Mouse (Mus musculus): ENCODE measurements around the gene Mtmr12. TPM values are rescaled to one million over a fixed set of nuclear protein-coding genes. Genes with fewer than 3 reads are reported as not detected.

Gene Mtmr12
- total RNA-seq, 2 experiments from 2014 or later, result 16.3 to 17.6 TPM

GRCm38 (mm10) chr15:12251416-12252140 lies 46.8 kb downstream of the Mtmr12 start:
- peak in 1 of 2 experiments; percentile 7 for DNase-seq (ENCODE audit: extremely low spot score in 1 of 2, low spot score in 2 of 2)
- intact Hi-C loops (cut with DNase I), result no loop called here

GRCm38 (mm10) chr15:12252141-12252489 lies 47.3 kb downstream of the Mtmr12 start:
- DNase-seq (ENCODE audit: extremely low spot score in 1 of 2, low spot score in 2 of 2), result peak in 1 of 2 experiments; percentile 1
- intact Hi-C loops (cut with DNase I), result no loop called here

- DNase-seq (ENCODE audit: extremely low spot score in 1 of 2, low spot score in 2 of 2), result no peak
- intact Hi-C loops (cut with DNase I), result no loop called here
These were observed 53.1 kb downstream of the Mtmr12 start for GRCm38 (mm10) chr15:12257730-12258494.

GRCm38 (mm10) chr15:12263056-12263455 lies 58.2 kb downstream of the Mtmr12 start:
- intact Hi-C loops (cut with DNase I), result no loop called here
- DNase-seq (ENCODE audit: extremely low spot score in 1 of 2, low spot score in 2 of 2), result no peak

GRCm38 (mm10) chr15:12266460-12266859 lies 61.6 kb downstream of the Mtmr12 start:
- intact Hi-C loops (cut with DNase I), result loop anchor here (2.0 to 5.0 kb wide), 3 partner anchors 56 to 294 kb away; partner anchors contain the start of genes 1810049J17Rik and Golph3
- DNase-seq (ENCODE audit: extremely low spot score in 1 of 2, low spot score in 2 of 2), result no peak

GRCm38 (mm10) chr15:12268021-12268420 lies 63.2 kb downstream of the Mtmr12 start:
- DNase-seq (ENCODE audit: extremely low spot score in 1 of 2, low spot score in 2 of 2), result peak; percentile 47 to 79
- intact Hi-C loops (cut with DNase I), result loop anchor here (5.0 kb wide), 2 partner anchors 54 to 296 kb away; partner anchors contain the start of genes 1810049J17Rik and Golph3

- DNase-seq (ENCODE audit: extremely low spot score in 1 of 2, low spot score in 2 of 2), result no peak
- intact Hi-C loops (cut with DNase I), result no loop called here
These were observed 66.5 kb downstream of the Mtmr12 start for GRCm38 (mm10) chr15:12271340-12271739.

GRCm38 (mm10) chr15:12273325-12274052 lies 68.7 kb downstream of the Mtmr12 start:
- intact Hi-C loops (cut with DNase I), result no loop called here
- no peak for DNase-seq (ENCODE audit: extremely low spot score in 1 of 2, low spot score in 2 of 2)

- no peak for DNase-seq (ENCODE audit: extremely low spot score in 1 of 2, low spot score in 2 of 2)
- intact Hi-C loops (cut with DNase I), result no loop called here
These were observed 69.4 kb downstream of the Mtmr12 start for GRCm38 (mm10) chr15:12274053-12274769.

- intact Hi-C loops (cut with DNase I), result no loop called here
- no peak for DNase-seq (ENCODE audit: extremely low spot score in 1 of 2, low spot score in 2 of 2)
These were observed 70.3 kb downstream of the Mtmr12 start for GRCm38 (mm10) chr15:12275091-12275623.

GRCm38 (mm10) chr15:12279816-12280215 lies 75.0 kb downstream of the Mtmr12 start:
- intact Hi-C loops (cut with DNase I), result no loop called here
- DNase-seq (ENCODE audit: extremely low spot score in 1 of 2, low spot score in 2 of 2), result no peak

GRCm38 (mm10) chr15:12284794-12285534 lies 80.1 kb downstream of the Mtmr12 start:
- peak in 1 of 2 experiments; percentile 59 for DNase-seq (ENCODE audit: extremely low spot score in 1 of 2, low spot score in 2 of 2)
- intact Hi-C loops (cut with DNase I), result no loop called here

- DNase-seq (ENCODE audit: extremely low spot score in 1 of 2, low spot score in 2 of 2), result no peak
- intact Hi-C loops (cut with DNase I), result no loop called here
These were observed 80.6 kb downstream of the Mtmr12 start for GRCm38 (mm10) chr15:12285535-12285809.

- intact Hi-C loops (cut with DNase I), result no loop called here
- DNase-seq (ENCODE audit: extremely low spot score in 1 of 2, low spot score in 2 of 2), result no peak
These were observed 85.5 kb downstream of the Mtmr12 start for GRCm38 (mm10) chr15:12290330-12290729.

GRCm38 (mm10) chr15:12291757-12292156 lies 86.9 kb downstream of the Mtmr12 start:
- intact Hi-C loops (cut with DNase I), result no loop called here
- DNase-seq (ENCODE audit: extremely low spot score in 1 of 2, low spot score in 2 of 2), result no peak

- intact Hi-C loops (cut with DNase I), result no loop called here
- DNase-seq (ENCODE audit: extremely low spot score in 1 of 2, low spot score in 2 of 2), result no peak
These were observed 91.4 kb downstream of the Mtmr12 start for GRCm38 (mm10) chr15:12296228-12296627.

- intact Hi-C loops (cut with DNase I), result no loop called here
- DNase-seq (ENCODE audit: extremely low spot score in 1 of 2, low spot score in 2 of 2), result no peak
These were observed 93.5 kb downstream of the Mtmr12 start for GRCm38 (mm10) chr15:12298231-12298737.

GRCm38 (mm10) chr15:12301771-12302170 lies 96.9 kb downstream of the Mtmr12 start:
- no peak for DNase-seq (ENCODE audit: extremely low spot score in 1 of 2, low spot score in 2 of 2)
- intact Hi-C loops (cut with DNase I), result no loop called here
